ENCODE assay signal across 18 mouse cellular contexts in genomic region chr4:123797403-123797802, GRCm38 (mm10). TPM values are rescaled to one million over a fixed set of nuclear protein-coding genes. Genes with fewer than 3 reads are reported as not detected.
DNase-seq lines count a peak whose midpoint lies in the region; ATAC-seq and TF ChIP-seq lines count a peak whose summit lies in the region.
"Had no signal": no experiment of that assay in that cellular context is flagged by ENCODE, and none has a peak within 500 bp of the region (broad histone marks: within the 10 kb centered on the region; RNA-seq: fewer than 3 reads in every experiment).

No protein-coding gene starts in this region.

- TF ChIP-seq POLR2A in olfactory bulb, adult 2 months (IDR thresholded peaks at IDR 0.05; ENCODE audit: insufficient read depth, low read depth, low read length): no peak

- WGBS in hindbrain, embryonic 13.5 days: 83% methylated on average over 3 of the region's 3 CpGs
- 80% methylated on average over 3 of the region's 3 CpGs for WGBS in hindbrain, embryonic 16.5 days
- WGBS in neural tube, embryonic 11.5 days: 89% methylated on average over 3 of the region's 3 CpGs
- 59% methylated on average over 3 of the region's 3 CpGs for WGBS in forebrain, postnatal 0 days
- 51% methylated on average over 3 of the region's 3 CpGs for WGBS in olfactory bulb, adult 2 months

- intact Hi-C loops in left cerebral cortex, postnatal 10 days (cut with DNase I): no loop called here

- H3K9ac ChIP-seq in hindbrain, embryonic 13.5 days: no peak overlapping the region
- H3K9ac ChIP-seq in hindbrain, embryonic 16.5 days (ENCODE audit: low read depth, low read length): no peak overlapping the region
- no peak overlapping the region for H3K9ac ChIP-seq in neural tube, embryonic 11.5 days (ENCODE audit: low read length)
- H3K9ac ChIP-seq in forebrain, postnatal 0 days: no peak overlapping the region
- H3K9ac ChIP-seq: heart, embryonic 13.5 days; hindbrain, embryonic 15.5 days; liver, embryonic 13.5 days; lung, embryonic 14.5 days had no signal

- no peak for TF ChIP-seq CTCF in forebrain, postnatal 0 days (IDR thresholded peaks at IDR 0.05; ENCODE audit: low read depth)
- no peak for TF ChIP-seq CTCF in olfactory bulb, adult 2 months (IDR thresholded peaks at IDR 0.05; ENCODE audit: insufficient read depth, low read depth, low read length)

- no peak overlapping the region for H3K4me3 ChIP-seq in hindbrain, embryonic 13.5 days
- H3K4me3 ChIP-seq in hindbrain, embryonic 16.5 days (ENCODE audit: low read length): no peak overlapping the region
- H3K4me3 ChIP-seq in neural tube, embryonic 11.5 days (ENCODE audit: low read depth, low read length): no peak overlapping the region
- no peak overlapping the region for H3K4me3 ChIP-seq in forebrain, postnatal 0 days (ENCODE audit: low read depth, low read length)
- H3K4me3 ChIP-seq in olfactory bulb, adult 2 months (ENCODE audit: insufficient read depth, low read depth, low read length): no peak overlapping the region
- H3K4me3 ChIP-seq: heart, embryonic 13.5 days; hindbrain, embryonic 15.5 days; liver, embryonic 13.5 days had no signal

- ATAC-seq in hindbrain, embryonic 13.5 days (ENCODE audit: low FRiP score): no peak
- no peak for ATAC-seq in hindbrain, embryonic 16.5 days
- no peak for ATAC-seq in neural tube, embryonic 11.5 days (ENCODE audit: insufficient read depth, low FRiP score, low TSS enrichment)
- no peak for ATAC-seq in forebrain, postnatal 0 days

- H3K27ac ChIP-seq in hindbrain, embryonic 13.5 days: peak overlapping the region; percentile 61
- H3K27ac ChIP-seq in hindbrain, embryonic 16.5 days (ENCODE audit: low read depth, low read length): no peak overlapping the region
- 0 out of 2 replicates have a peak overlapping the region, but pooled peaks have one; percentile 27 for H3K27ac ChIP-seq in neural tube, embryonic 11.5 days (ENCODE audit: low read depth, low read length)
- peak overlapping the region; percentile 0; the same call in 1 of the 2 replicates for H3K27ac ChIP-seq in forebrain, postnatal 0 days (ENCODE audit: low read depth, low read length)
- H3K27ac ChIP-seq in olfactory bulb, adult 2 months (ENCODE audit: insufficient read depth, low read depth, low read length): peak overlapping the region; percentile 34; the same call in 1 of the 2 replicates
- H3K27ac ChIP-seq: heart, embryonic 13.5 days; liver, embryonic 13.5 days; macrophage had no signal

- H3K4me1 ChIP-seq in hindbrain, embryonic 13.5 days (replicated peaks): peaks cover 15% of the 10 kb centered on the region
- no peaks in the 10 kb centered on the region for H3K4me1 ChIP-seq in hindbrain, embryonic 16.5 days (ENCODE audit: control insufficient read depth, insufficient read depth, low read depth, low read length)
- peaks cover 3% of the 10 kb centered on the region; the same call in 1 of the 2 replicates for H3K4me1 ChIP-seq in neural tube, embryonic 11.5 days (ENCODE audit: control insufficient read depth, insufficient read depth, low read length)
- H3K4me1 ChIP-seq in forebrain, postnatal 0 days (ENCODE audit: insufficient read depth): no peaks in the 10 kb centered on the region
- H3K4me1 ChIP-seq in olfactory bulb, adult 2 months (ENCODE audit: control insufficient read depth, insufficient read depth, low read length): peaks cover 14% of the 10 kb centered on the region
- H3K4me1 ChIP-seq: heart, embryonic 13.5 days; liver, embryonic 13.5 days had no signal

- DNase-seq in neural tube, embryonic 11.5 days (ENCODE audit: low spot score): no peak
- DNase-seq in neural tube, embryonic 10.5 days (ENCODE audit: extremely low spot score, low spot score): no peak
- DNase-seq in forebrain, postnatal 0 days: no peak
- DNase-seq in left cerebral cortex, postnatal 10 days (ENCODE audit: extremely low spot score in 1 of 2, low spot score in 2 of 2): no peak
- DNase-seq in spleen, postnatal 10 days (ENCODE audit: low spot score in 2 of 2): no peak
- DNase-seq: heart, adult 11 months; kidney, adult 11 months; liver, embryonic 13.5 days; lung, embryonic 14.5 days had no signal

- H3K9me3 ChIP-seq in hindbrain, embryonic 13.5 days: no peaks in the 10 kb centered on the region
- H3K9me3 ChIP-seq in hindbrain, embryonic 16.5 days (ENCODE audit: control insufficient read depth, low read length): no peaks in the 10 kb centered on the region
- no peaks in the 10 kb centered on the region for H3K9me3 ChIP-seq in neural tube, embryonic 11.5 days (ENCODE audit: control insufficient read depth, low read length)
- no peaks in the 10 kb centered on the region for H3K9me3 ChIP-seq in forebrain, postnatal 0 days (ENCODE audit: low read length)
- H3K9me3 ChIP-seq: heart, embryonic 13.5 days; hindbrain, embryonic 15.5 days; liver, embryonic 13.5 days had no signal

- H3K36me3 ChIP-seq in hindbrain, embryonic 13.5 days: no peaks in the 10 kb centered on the region
- no peaks in the 10 kb centered on the region for H3K36me3 ChIP-seq in hindbrain, embryonic 16.5 days (ENCODE audit: control insufficient read depth, insufficient read depth, low read length)
- H3K36me3 ChIP-seq in neural tube, embryonic 11.5 days (ENCODE audit: control insufficient read depth, insufficient read depth, low read length): no peaks in the 10 kb centered on the region
- H3K36me3 ChIP-seq in forebrain, postnatal 0 days (ENCODE audit: insufficient read depth): no peaks in the 10 kb centered on the region
- H3K36me3 ChIP-seq: heart, embryonic 13.5 days; hindbrain, embryonic 15.5 days; liver, embryonic 13.5 days had no signal

- no peak overlapping the region for H3K4me2 ChIP-seq in hindbrain, embryonic 13.5 days
- no peak overlapping the region for H3K4me2 ChIP-seq in hindbrain, embryonic 16.5 days (ENCODE audit: low read length)
- no peak overlapping the region for H3K4me2 ChIP-seq in neural tube, embryonic 11.5 days (ENCODE audit: low read depth)
- H3K4me2 ChIP-seq in forebrain, postnatal 0 days (ENCODE audit: low read depth): no peak overlapping the region
- H3K4me2 ChIP-seq: heart, embryonic 13.5 days; hindbrain, embryonic 15.5 days; liver, embryonic 13.5 days; lung, embryonic 14.5 days; midbrain, embryonic 11.5 days had no signal

- H3K27me3 ChIP-seq in hindbrain, embryonic 13.5 days: no peaks in the 10 kb centered on the region
- no peaks in the 10 kb centered on the region for H3K27me3 ChIP-seq in hindbrain, embryonic 16.5 days (replicated peaks; ENCODE audit: control insufficient read depth, insufficient read depth, low read length)
- no peaks in the 10 kb centered on the region for H3K27me3 ChIP-seq in neural tube, embryonic 11.5 days (ENCODE audit: control insufficient read depth, insufficient read depth, low read length)
- no peaks in the 10 kb centered on the region for H3K27me3 ChIP-seq in forebrain, postnatal 0 days (ENCODE audit: insufficient read depth, low read length)
- H3K27me3 ChIP-seq: heart, embryonic 13.5 days; hindbrain, embryonic 15.5 days; liver, embryonic 13.5 days had no signal

RNA-seq across cellular contexts. Expression of gene Rhbdl2, which starts 9.7 kb away (rescaled TPM):
- polyA plus RNA-seq in hindbrain, embryonic 13.5 days (2015; fragmentation: Nextera tagmentation; extraction: Ambion mirVana): 0.60 and 1.2 TPM in 2 replicates
- polyA plus RNA-seq in hindbrain, embryonic 16.5 days (2015; fragmentation: Nextera tagmentation; extraction: Ambion mirVana): 1.3 and 1.6 TPM in 2 replicates
- polyA plus RNA-seq in neural tube, embryonic 11.5 days (2014; fragmentation: Nextera tagmentation; extraction: Ambion mirVana): 0.20 and 0.38 TPM in 2 replicates
- 0.48 and 0.54 TPM in 2 replicates for total RNA-seq in forebrain, postnatal 0 days (2014; rRNA removed)
- polyA plus RNA-seq in forebrain, postnatal 0 days (2015; fragmentation: Nextera tagmentation; extraction: Ambion mirVana): 0.73 and 0.86 TPM in 2 replicates
- polyA plus RNA-seq in olfactory bulb, adult 2 months (2012; ENCODE audit: insufficient read depth, insufficient read length, low replicate concordance, missing spikeins): not detected in 2 replicates
- 1 to 10 TPM; 1.1 to 1.2 TPM for total RNA-seq in left cerebral cortex, postnatal 10 days (2021)
- total RNA-seq: gastrocnemius, adult 8-10 months; heart, postnatal 25 days had no signal
- polyA plus RNA-seq: liver, embryonic 13.5 days; macrophage had no signal

RNA-seq across cellular contexts. Expression of gene Akirin1, which starts 47.3 kb away (rescaled TPM):
- 85.9 and 88.5 TPM in 2 replicates for polyA plus RNA-seq in hindbrain, embryonic 13.5 days (2015; fragmentation: Nextera tagmentation; extraction: Ambion mirVana)
- polyA plus RNA-seq in hindbrain, embryonic 16.5 days (2015; fragmentation: Nextera tagmentation; extraction: Ambion mirVana): 77.9 and 79.1 TPM in 2 replicates
- 92.1 and 93.3 TPM in 2 replicates for polyA plus RNA-seq in neural tube, embryonic 11.5 days (2014; fragmentation: Nextera tagmentation; extraction: Ambion mirVana)
- 60.7 and 64.1 TPM in 2 replicates for total RNA-seq in forebrain, postnatal 0 days (2014; rRNA removed)
- polyA plus RNA-seq in forebrain, postnatal 0 days (2015; fragmentation: Nextera tagmentation; extraction: Ambion mirVana): 65.9 and 69.0 TPM in 2 replicates
- not detected in 2 replicates for polyA plus RNA-seq in olfactory bulb, adult 2 months (2012; ENCODE audit: insufficient read depth, insufficient read length, low replicate concordance, missing spikeins)
- 10 to 100 TPM; 58.9 to 62.1 TPM for total RNA-seq in left cerebral cortex, postnatal 10 days (2021)

Comparison
In these comparisons a context has a peak if more than half of its experiments do, and no peak if none do; other contexts are left out.
1. RNA of gene Akirin1, which starts 47.3 kb away (polyA plus RNA-seq): 92.1 to 93.3 TPM in neural tube, embryonic 11.5 days, 85.9 to 88.5 TPM in hindbrain, embryonic 13.5 days, 77.9 to 79.1 TPM in hindbrain, embryonic 16.5 days and 65.9 to 69.0 TPM in forebrain, postnatal 0 days; not detected in olfactory bulb, adult 2 months; every median in the first group is over 10 times any median in the second.